Mouse (Mus musculus): Measurements from ENCODE around the gene Hspa12a.

GRCm38 (mm10) chr19:58806364-58806763 lies 137.1 kb downstream of the Hspa12a start:
- TF ChIP-seq POLR2A (IDR thresholded peaks at IDR 0.05; ENCODE audit: control insufficient read depth, low read depth, low read length), result no peak
- TF ChIP-seq CTCF (IDR thresholded peaks at IDR 0.05; ENCODE audit: control insufficient read depth, insufficient read depth, insufficient replicate concordance, low read depth, low read length), result peak; percentile 66; the same call in 1 of the 2 replicates

Data from testis, adult 2 months (tissue).